Mouse (Mus musculus) olfactory bulb, adult 2 months (tissue): ENCODE results near the gene Polh.

Source experiments
- CTCF ChIP-seq: fragments of 200-500 bp; IDR thresholded peaks from 2 replicates; pipeline ENCODE4 v1.5.1; 2012; ENCODE audit warnings: low read depth, mild to moderate bottlenecking, low read length, moderate library complexity; ENCODE audit not compliant: insufficient read depth
- POLR2A ChIP-seq: fragments of 200-500 bp; IDR thresholded peaks from 2 replicates; pipeline ENCODE4 v1.6.1; 2012; ENCODE audit warnings: mild to moderate bottlenecking, low read depth, low read length, moderate library complexity; ENCODE audit not compliant: insufficient read depth

DNA sequence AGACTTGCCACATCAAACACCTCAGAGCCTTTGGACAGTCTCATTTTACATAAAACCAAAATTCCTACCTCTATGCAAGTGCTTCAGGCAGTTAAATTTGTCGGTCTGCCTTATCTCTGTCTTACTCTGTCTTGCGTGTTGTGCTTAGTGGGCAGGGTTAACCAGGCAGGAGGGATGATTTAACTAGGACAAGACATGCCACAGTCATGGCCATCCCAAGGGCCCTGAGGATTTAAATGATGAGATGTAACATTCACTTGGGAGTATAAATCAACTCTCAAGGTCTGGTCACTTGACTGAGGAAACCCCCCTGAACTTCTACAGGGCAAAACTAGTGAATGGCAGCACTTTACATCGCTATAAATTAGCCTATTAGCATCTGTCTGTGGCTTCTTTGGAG is 19.2 kb upstream of the Polh start:
- no peak for TF ChIP-seq CTCF
- no peak for TF ChIP-seq POLR2A
